Mouse (Mus musculus) embryo, embryonic 9.5 days (tissue): Measurements from ENCODE around the gene Dnah3.

Experiments used
- DNase-seq: peaks from one replicate; pipeline ENCODE4 v3.0.0-alpha.2; 2017; ENCODE audit errors: extremely low spot score

Gene Dnah3

DNA sequence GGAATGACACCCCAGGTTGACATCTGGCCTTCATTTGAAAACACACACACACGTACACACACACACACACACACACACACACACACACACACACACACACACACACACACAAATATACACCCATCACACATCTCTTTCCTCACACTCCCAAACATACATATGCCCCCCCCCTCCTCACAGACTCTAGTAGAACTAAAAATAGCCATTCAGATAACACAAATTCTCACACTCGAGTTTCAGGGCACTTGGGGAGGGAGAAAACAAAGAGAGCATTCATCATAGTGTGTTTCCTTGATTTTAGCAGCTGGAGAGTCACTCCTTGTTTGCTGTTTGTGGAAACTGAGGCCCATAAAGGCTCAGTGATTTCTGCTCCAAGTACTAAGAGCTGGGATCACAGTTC, 41.1 kb downstream of the Dnah3 start:
- no peak for DNase-seq

DNA sequence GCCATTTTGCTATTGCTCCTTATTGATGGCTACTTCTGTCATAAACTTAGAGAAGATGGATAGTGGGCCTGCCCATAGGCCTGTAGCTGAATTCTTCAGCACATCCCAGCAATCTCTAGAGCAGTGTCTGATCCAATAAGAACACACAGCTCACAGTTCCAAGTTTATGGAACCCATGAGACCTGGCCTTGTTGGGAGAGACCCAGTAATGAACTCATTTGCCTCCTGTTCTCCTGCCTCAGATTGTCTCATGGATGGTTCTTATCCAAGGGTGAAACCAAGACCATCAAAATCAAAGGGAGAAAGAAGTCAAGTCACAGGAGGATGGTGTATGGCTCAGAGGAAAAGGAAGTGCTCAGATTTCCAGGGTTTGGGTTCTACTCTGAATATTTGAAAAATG, 44.6 kb downstream of the Dnah3 start:
- no peak for DNase-seq

DNA sequence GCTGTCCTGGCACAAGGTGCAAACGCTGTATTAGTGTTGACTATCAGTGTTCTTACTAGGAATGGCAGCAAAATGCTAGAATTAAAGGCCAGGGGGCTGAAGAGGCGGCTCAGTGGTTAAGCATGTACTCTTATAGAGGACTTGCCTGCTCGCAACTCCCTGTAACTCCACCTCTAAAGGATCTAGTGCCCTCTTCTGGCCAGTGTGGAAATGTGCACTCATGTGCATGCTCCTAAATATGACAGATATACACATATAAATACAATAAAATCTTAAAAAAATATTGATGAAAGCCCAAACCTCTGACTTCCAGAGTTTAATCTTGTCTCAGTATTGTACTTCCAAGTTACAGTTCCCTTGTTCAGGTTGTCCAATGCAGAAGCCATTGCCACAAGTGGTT, 51.1 kb downstream of the Dnah3 start:
- DNase-seq, result no peak

DNA sequence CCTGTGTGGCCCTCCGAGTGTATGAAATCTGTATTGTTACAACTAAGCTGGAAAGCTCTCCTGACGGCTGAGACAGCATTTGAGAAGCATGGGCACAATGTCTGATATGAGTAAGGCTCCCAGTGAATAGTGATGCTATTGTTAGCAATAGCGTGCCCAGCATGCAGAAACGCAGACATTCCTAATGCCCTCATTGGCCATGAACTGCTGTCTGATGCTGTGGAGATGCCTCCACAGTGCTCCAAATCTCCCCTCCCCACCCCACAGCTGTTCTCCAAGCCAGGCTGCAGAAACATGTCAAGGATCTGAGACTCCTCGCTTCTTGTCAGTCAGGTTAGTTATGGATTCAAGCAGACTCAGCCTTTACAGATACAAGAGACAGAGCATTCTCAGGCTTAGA, 58.7 kb downstream of the Dnah3 start:
- DNase-seq, result no peak

DNA sequence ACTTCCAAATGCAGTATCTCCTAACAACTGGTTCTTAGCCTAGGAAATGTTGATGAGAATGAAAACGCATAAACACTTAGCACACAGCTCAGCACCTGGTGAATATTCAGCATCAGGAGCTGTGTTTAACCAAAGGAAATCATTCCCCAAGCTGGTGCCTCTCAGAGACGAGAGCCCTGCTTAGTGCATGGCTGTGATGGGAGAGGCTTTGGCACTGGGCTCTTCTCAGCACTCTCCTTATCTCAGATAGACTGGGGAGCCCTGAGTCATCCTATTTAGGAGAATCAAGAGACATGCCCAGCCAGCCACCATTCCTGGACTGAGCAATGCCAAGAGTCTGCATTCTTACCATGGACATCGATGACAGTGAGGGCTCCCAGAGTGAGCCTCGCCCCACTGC, 60.1 kb downstream of the Dnah3 start:
- no peak for DNase-seq

DNA sequence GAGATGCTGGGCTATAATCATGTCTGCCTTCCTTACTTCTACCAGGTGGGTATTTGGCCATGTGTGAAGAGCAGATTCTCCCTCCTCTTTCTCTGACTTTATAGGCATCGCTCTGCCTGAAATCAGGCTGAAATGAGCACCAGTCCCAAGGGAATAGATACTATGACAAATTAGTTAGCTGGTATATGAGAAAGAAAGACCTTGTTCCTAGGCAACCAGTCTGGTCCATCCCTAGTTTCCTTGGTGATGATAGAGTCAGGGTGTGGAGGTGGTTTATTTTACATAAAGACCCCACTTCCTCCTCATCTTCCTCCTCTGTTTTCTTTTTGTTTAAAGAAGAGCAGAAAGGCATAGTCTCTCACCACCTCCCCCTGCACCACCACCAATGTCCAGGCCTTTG, 60.5 kb downstream of the Dnah3 start:
- no peak for DNase-seq

DNA sequence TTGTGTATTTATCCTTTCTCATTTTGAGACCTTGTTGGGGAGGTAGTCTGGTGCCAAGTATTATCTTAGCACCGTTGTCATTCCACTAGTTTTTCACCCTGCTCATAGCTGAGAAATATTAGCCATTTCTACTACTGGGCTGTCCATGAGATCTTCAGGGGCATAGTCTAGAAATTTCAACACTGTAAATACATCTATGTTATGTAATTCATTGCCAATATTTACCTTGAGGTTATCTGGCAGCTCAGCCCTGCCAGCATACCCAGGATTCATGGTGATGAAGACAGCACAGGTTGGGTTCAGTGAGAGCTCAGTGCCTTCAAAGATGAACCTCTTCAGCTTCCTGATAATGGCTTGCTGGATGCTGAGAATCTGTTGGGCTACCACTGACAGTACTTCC, 66.4 kb downstream of the Dnah3 start:
- DNase-seq, result no peak

DNA sequence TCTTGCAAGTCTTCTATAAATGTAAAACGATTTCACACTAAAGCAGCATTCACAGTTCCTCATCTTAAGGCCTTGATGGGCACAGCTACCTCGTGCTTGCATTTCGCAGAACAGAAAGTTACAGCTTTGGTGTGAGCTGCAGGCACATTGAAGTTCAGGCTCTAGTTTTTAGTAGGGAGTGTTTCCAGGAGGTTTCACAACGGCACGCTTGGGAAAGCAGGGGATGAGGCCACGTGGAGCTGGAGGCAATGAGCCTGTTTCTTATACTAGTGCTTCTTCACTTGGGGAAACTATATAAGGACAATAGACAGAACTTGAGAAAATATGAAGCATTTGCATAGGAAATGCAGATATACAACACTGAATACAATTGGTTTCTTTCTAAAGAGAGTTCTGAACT, 98.0 kb downstream of the Dnah3 start:
- DNase-seq, result no peak

DNA sequence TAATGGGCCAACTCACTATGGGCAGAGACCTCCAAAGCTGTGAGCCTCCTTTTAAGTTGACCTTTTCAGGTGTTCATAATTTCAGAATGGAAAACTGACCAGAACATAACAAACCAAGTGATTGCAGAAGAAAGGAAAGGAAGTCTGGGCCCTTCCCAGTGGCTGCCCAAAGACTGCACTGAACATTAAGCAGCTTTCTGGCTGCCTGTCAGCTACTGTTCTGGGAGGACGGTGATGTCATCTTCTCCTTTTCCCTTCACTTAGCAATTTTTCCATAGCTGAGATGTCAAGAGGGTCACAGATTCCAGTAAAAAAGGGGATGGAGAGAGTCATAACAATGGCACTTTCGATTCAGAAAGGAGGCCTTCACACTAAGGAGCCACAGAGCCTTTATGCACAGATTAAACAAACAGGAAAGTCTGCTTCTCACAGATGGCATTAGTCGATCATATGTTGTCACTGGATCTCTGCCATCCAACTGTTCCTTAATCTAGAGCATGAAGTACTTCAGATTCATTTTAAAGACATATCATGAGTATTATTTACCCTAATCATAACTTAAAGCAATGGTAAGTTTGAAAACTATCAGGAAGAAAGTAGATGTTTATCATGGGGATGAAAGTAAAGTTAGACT, 109.7 kb downstream of the Dnah3 start:
- DNase-seq, result no peak

DNA sequence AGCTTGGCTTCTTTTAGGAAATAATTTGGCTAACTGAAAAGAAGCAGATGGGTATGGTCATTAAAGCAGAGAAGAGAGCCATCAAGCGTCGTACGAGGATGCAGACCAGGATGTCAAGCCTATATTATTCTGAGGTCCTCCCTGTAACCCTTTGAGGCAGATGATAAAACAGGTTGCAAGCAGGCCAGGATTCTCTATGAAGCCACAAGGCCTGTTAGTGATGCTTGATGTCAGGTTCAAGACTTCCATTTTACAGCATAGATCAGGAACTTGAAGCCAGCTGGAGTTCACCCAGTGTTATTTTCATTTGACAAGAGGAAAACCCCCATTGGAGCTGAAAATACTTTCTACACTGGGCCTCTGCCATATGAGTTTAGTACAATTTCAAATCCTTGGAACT, 114.9 kb downstream of the Dnah3 start:
- DNase-seq, result no peak

DNA sequence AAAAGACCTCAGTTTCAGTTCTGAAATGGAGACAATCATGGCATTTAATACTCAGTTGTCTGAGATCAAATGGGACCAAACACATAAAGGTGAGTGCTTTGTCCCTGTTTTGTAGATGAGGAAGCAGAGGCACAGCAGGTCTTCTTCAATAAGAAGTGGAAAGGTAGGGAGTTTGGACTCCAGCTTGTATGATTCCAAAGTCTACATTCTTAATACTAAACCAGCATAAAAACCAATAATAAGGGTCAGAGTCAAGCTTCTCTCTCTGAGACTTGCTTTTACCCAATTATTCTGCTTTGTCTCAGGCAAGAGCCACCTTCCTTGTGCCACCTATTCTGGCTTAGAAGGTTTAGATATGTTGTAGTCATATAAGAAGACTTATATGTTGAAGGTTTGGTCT, 116.5 kb downstream of the Dnah3 start:
- DNase-seq, result no peak

DNA sequence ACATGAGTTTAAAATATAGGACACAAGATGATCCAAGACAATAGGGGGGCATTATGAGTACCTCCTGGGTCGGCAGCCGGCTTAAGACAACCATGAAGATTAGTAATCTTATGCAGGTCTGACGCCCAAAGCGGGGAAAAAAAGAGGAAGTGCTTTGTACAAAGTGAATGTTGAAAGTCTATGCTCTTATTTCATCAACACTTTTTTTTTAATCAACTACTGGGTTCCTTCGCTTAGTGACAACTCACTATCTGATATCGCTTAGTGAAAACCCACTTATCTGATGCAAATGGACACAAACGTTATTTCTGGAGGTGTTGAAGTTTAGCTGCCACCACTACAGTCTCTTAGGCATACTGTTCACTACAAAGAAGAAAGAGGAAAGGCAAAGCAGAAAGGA, 117.5 kb downstream of the Dnah3 start:
- no peak for DNase-seq

DNA sequence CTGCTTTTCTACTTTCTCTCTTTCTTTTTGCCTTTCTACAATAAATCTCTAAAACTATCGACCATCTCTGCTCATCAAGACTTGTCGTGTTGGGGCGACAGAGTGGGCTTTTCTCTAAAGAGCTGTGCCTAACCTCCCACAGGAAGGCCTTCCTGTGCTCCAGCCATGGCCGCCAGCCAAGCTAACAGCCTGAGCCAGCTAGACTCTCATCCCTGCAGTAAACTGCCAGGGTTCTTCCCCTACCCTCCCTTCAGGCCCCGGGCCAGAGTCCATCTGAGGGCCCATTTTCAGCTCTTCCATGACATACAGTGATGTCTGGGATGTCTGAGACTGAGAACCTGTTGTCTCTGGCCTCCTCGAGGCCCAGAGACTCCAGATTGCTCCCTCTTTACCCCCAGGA, 118.8 kb downstream of the Dnah3 start:
- no peak for DNase-seq

DNA sequence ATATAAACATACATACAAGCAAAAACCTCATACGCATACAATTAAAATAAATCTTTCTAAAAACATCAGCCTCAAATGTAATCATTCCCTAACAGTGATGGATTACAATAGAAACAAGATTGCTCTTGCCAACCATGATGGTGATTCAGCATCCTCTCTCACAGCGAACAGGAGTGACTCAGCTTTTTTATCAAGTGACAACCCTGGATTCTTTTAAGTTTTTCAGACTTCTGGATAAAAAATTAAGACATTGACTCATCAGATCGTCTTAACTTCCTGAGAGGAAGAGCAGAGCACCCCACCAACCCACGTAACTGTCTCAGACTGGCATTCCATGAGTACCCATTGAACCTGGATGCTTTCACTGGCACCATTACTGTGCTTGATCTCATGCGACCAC, 120.9 kb downstream of the Dnah3 start:
- no peak for DNase-seq

DNA sequence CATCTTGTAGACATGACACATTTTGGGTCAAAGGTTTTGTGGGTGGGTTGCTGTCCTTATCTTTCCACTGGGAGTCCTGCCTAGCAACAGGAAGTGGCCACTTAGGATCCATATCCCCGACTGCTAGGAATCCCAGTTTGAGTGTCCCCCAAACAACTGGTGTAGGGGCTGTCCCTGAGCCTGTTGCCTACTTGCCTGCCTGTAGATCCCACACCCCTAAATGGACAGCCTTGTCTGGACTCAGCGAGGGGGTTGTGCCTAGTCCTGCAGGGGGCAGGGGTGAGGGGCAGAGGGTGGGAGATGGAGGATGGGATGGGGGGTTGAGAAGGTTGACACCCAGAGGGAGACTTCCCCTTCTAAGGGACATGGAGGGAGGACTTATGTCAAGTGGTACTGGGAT, 125.8 kb downstream of the Dnah3 start:
- no peak for DNase-seq

DNA sequence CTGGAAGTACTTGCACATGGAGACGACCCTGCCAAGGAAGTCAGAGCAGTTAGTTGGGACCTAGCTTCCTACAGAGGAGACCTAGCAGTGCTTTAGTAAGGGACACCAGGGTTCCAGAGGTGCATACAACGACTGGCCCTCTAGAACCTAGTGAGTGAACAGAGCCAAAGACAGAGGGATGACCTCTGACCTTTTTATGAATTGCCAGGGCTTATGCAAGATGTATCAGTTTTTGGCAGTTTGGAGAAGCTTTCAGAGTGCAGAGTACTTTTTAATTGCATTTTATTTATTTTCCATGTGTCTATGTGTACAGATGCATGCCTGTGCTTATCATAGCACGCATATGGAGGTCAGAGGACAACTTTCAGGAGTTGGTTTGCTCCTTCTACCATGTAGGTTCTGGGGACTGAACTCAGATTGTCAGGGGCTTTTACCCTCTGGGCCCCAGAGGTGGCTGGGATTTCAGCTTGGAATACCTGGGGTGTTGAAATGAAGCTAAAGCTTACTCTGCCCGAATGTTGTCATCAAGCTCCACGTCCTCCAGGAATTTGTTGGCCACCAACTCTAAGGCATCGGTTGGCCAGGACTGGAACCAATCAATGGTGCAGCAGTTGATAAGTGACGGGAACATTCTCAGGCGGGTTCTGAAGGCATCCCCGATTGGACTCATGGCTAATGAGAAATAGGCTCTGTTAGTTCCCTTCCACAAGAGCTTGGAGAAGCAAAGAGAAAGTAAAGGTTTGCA, 129.3 kb downstream of the Dnah3 start:
- DNase-seq, result no peak

DNA sequence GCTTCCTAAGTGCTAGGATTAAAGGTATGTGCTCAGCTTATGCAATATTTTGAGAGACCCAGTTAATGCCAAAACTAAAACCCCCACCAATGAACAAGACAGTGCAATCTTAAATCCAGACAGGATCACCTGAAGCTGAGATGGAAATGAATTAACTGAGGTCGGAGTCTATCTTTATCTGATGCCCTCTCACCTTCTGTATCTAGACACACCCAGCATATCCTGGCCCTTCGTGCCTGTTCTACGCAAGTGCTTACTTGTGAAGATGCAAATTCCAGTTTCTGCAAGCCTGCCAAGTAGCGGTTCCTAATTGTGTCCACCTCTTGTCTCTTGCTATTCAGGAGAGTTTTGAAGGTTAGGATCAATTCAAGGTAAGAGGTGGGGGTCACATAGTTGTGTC, 129.9 kb downstream of the Dnah3 start:
- DNase-seq, result no peak

DNA sequence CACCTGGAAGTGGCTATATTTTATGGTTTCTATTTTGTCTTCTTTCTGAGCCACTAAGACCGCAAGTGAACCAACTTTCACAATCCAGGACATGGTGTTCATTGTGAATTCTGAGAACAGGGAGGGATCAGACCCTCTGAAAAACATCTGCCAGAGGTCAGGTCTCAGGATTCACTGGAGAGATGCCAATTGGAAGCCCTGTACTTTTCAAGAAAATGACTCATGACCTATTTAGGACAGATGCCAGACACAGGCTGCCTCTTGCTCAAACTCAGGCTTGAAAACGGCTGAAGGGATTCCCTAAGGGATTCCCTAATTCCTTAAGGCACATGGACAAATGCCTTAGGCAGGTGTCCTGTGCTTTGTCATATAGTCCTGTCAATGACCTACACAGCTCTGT, 134.0 kb downstream of the Dnah3 start:
- DNase-seq, result no peak

DNA sequence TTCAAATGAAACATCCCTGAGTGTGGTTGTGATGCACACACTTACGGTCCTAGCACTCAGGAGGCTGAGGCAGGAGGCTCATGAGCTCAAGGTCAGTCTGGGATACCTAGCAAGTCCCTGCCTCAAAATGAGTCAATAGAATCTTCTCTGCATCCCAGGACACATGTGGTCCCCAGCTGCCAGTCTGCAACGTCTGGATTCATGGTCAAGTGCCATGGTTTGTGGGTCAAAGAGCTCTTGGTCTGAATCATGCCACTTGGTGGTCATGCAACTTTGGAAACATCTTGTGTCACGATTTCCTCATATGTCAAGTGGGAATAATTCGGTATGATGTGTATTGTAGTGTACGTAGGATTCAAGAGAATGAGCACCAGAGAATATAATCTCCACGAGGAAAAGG, 134.5 kb downstream of the Dnah3 start:
- no peak for DNase-seq

DNA sequence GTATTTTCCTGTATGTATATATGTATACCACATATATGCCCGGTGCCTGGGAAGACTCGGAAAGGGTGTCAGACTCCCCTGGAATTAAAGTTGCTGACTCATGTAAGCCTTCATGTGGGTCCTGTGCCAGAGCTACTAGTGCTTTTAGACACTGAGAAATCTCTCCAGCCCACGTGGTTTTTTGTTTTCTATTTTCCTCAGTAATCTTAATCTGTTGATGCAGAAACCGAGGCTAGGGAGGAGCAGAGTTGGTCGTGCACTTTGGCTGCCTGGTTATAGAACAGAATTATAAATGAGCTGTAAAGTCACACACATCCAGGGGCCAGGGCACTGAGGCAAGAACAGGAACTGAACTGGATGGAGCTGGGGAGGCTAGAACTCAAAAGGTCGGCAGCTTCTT, 135.1 kb downstream of the Dnah3 start:
- no peak for DNase-seq

DNA sequence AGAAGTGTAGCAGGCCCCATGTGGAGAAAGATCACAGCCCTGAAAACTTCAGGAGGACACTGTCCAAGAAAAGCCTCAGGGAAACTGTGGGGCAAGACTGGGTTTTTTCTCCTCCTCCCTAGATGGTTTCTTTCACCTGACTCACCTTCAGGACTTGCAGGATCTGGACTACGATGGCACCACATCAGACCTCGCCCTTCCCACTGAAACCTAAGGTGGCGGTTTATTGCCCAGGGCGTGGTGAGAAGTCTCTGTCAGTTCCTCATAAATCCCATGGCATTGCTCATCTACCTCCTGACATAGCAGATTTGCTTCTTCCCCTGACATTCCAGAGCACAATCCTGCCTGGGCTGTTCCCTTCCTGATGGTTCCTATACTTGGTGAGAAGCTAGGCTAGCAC, 135.6 kb downstream of the Dnah3 start:
- no peak for DNase-seq

DNA sequence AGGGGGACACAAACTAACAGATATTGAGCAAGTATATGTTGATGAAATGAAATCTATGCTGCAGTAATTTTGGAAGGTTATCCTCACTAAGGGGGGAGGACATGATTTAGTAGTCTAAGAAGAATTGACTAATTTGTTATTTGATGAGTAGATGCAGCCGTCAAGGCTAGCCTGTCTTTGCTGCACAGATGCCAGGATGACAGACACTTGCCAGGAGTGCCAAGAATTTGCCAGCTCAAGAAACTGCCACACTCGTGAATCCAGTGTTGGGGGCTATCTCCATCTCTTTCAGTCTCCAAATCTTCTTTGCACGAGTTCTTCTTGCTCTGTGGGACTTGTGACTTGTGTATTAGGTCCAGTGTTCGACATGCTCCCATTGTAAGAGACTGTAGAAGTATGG, 136.0 kb downstream of the Dnah3 start:
- no peak for DNase-seq

DNA sequence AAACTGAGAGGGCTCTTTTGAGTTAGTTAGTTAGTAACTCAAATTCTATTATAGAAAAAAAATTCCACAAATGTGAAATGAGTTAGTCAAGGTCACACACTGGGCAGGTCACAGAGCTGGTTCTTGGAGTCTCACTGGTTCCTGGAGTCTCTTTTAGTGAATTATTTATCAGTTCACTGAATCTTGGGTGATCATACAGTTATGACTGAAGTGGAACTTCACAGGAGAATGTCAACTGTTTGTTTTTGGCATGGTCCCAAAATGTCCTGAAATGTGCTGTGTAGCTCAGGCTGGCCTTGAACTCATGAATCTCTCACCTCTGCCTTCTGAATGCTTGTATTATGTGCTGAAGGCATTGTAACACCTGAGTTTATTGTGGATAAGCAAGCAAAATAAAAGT, 137.7 kb downstream of the Dnah3 start:
- no peak for DNase-seq

DNA sequence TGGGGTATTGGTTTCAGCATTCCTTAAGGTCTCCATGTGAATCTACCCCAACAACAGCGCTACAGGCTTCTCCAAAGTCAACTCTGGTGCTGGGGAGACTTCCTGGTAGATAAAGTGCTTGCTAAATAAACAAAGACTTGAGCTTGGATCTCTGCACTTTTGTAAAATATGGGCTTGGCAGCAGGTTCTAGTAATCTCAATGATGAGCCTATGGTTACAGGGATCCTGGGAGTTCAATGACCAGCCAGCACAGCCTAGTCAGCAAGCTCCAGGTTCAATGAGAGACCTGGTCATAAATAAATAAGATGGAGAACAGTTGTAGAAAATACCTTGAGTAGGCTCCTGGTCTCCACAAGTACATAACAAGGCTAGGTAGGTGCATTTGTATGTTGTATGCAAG, 141.0 kb downstream of the Dnah3 start:
- no peak for DNase-seq
